Comparison of ENCODE assay signal across 10 mouse cellular contexts in the genomic region with DNA sequence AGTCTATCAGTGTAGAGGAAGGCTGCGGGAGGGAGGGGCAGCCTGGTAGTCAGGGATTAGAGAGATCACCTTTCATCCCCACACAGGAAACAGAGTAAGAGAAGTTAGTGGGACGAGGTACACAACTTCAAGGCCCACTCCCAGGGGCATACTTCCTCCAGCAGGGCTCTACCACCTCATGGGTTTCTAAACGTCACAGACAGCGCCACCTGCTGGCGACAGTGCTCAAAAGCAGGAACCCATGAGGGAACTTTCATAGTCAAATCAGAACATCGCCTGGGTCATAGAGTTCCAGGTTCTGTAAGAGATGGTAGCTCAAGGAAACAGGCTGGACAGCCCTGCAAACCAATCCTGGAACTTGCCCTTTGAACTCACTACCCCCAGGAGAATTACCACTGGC. TPM values are rescaled to one million over a fixed set of nuclear protein-coding genes. Genes with fewer than 3 reads are reported as not detected.
DNase-seq lines count a peak whose midpoint lies in the region; ATAC-seq and TF ChIP-seq lines count a peak whose summit lies in the region.
"Had no signal": no experiment of that assay in that cellular context is flagged by ENCODE, and none has a peak within 500 bp of the region (broad histone marks: within the 10 kb centered on the region; RNA-seq: fewer than 3 reads in every experiment).

No protein-coding gene starts in this region.

- H3K79me3 ChIP-seq in C2C12 (ENCODE audit: low read depth): no peaks in the 10 kb centered on the region

- TF ChIP-seq CTCF in C2C12 (IDR thresholded peaks at IDR 0.05; ENCODE audit: control insufficient read depth, insufficient read depth, insufficient read length): peak; percentile 21

- intact Hi-C loops in gastrocnemius, postnatal 14 days (cut with DNase I; ENCODE audit: low total_unique reads): no loop called here

- H3K4me2 ChIP-seq in hindbrain, embryonic 11.5 days (replicated peaks; ENCODE audit: low read depth, low read length): no peak overlapping the region
- no peak overlapping the region for H3K4me2 ChIP-seq in hindbrain, embryonic 12.5 days (replicated peaks)

- no peak overlapping the region for H3K4me3 ChIP-seq in hindbrain, embryonic 11.5 days (ENCODE audit: low read depth, low read length)
- H3K4me3 ChIP-seq in hindbrain, embryonic 12.5 days: no peak overlapping the region
- H3K4me3 ChIP-seq in C2C12 (ENCODE audit: insufficient read depth, poor library complexity, severe bottlenecking): no peak overlapping the region

- H3K27me3 ChIP-seq in hindbrain, embryonic 11.5 days (ENCODE audit: control insufficient read depth, insufficient read depth, low read length): no peaks in the 10 kb centered on the region
- no peaks in the 10 kb centered on the region for H3K27me3 ChIP-seq in hindbrain, embryonic 12.5 days
- no peaks in the 10 kb centered on the region for H3K27me3 ChIP-seq in C2C12 (ENCODE audit: control insufficient read depth, insufficient read depth, insufficient read length)

- H3K36me3 ChIP-seq in hindbrain, embryonic 11.5 days (ENCODE audit: control insufficient read depth, insufficient read depth, low read length): no peaks in the 10 kb centered on the region
- no peaks in the 10 kb centered on the region for H3K36me3 ChIP-seq in hindbrain, embryonic 12.5 days
- H3K36me3 ChIP-seq in C2C12 (ENCODE audit: control insufficient read depth, insufficient read depth): no peaks in the 10 kb centered on the region

- no peak overlapping the region for H3K27ac ChIP-seq in hindbrain, embryonic 11.5 days (ENCODE audit: low read depth, low read length)
- no peak overlapping the region for H3K27ac ChIP-seq in hindbrain, embryonic 12.5 days

- H3K9ac ChIP-seq in hindbrain, embryonic 11.5 days (ENCODE audit: low read depth, low read length): no peak overlapping the region
- H3K9ac ChIP-seq in hindbrain, embryonic 12.5 days: no peak overlapping the region

- DNase-seq in hindbrain, embryonic 11.5 days (ENCODE audit: low spot score): peak; percentile 50
- DNase-seq in adipocyte (ENCODE audit: low spot score): peak; percentile 30
- DNase-seq in kidney, postnatal 36 days: peak; percentile 27 to 76
- peak; percentile 18 to 21 for DNase-seq in thymus, postnatal 36 days
- DNase-seq in urinary bladder, adult 18-20 months (ENCODE audit: low spot score in 2 of 2): no peak
- no peak for DNase-seq in gastrocnemius, postnatal 14 days

- no peak overlapping the region for H3ac ChIP-seq in C2C12 (ENCODE audit: control insufficient read depth, insufficient read length, low read depth)

- no peaks in the 10 kb centered on the region for H3K79me2 ChIP-seq in C2C12 (ENCODE audit: control insufficient read depth, insufficient read depth)

- WGBS in hindbrain, embryonic 11.5 days: 55% methylated on average over 6 of the region's 6 CpGs
- 52% methylated on average over 6 of the region's 6 CpGs for WGBS in hindbrain, embryonic 12.5 days

- H3K9me3 ChIP-seq in hindbrain, embryonic 11.5 days (ENCODE audit: control insufficient read depth, low read length): no peaks in the 10 kb centered on the region
- H3K9me3 ChIP-seq in hindbrain, embryonic 12.5 days (replicated peaks): no peaks in the 10 kb centered on the region

- no peak for ATAC-seq in hindbrain, embryonic 11.5 days (ENCODE audit: low FRiP score)
- ATAC-seq in hindbrain, embryonic 12.5 days (ENCODE audit: low FRiP score): no peak

- H3K4me1 ChIP-seq in hindbrain, embryonic 11.5 days (replicated peaks; ENCODE audit: control insufficient read depth, insufficient read depth, low read length): no peaks in the 10 kb centered on the region
- H3K4me1 ChIP-seq in hindbrain, embryonic 12.5 days: no peaks in the 10 kb centered on the region

TF ChIP-seq in C2C12, 6 proteins besides CTCF, POLR2A, EP300 and RAD21:
- TF ChIP-seq MYOG (IDR thresholded peaks at IDR 0.05; ENCODE audit: control insufficient read depth, extremely low read depth, insufficient read length) (no peak), FOSL1 (IDR thresholded peaks at IDR 0.05; ENCODE audit: insufficient read depth, low read length, poor library complexity, severe bottlenecking) (no peak), MYOD1 (IDR thresholded peaks at IDR 0.05; ENCODE audit: control insufficient read depth, insufficient read length, low read depth) (no peak)

RNA-seq across cellular contexts. Expression of gene Uts2, which starts 6.7 kb away (rescaled TPM):
- polyA plus RNA-seq in hindbrain, embryonic 11.5 days (2014; fragmentation: Nextera tagmentation; extraction: Ambion mirVana): not detected in 2 replicates
- not detected in 2 replicates for polyA plus RNA-seq in hindbrain, embryonic 12.5 days (2016; fragmentation: Nextera tagmentation; extraction: Ambion mirVana)
- polyA plus RNA-seq in C2C12 (2012; fragmentation: generic; extraction: Trizol): not detected
- not detected for total RNA-seq in gastrocnemius, postnatal 14 days (2021)
- total RNA-seq: layer of hippocampus, postnatal 25 days; neutrophil, adult 5-6 weeks had no signal

RNA-seq across cellular contexts. Expression of gene Per3, which starts 54.3 kb away (rescaled TPM):
- 4.5 and 5.2 TPM in 2 replicates for polyA plus RNA-seq in hindbrain, embryonic 11.5 days (2014; fragmentation: Nextera tagmentation; extraction: Ambion mirVana)
- 5.6 and 6.0 TPM in 2 replicates for polyA plus RNA-seq in hindbrain, embryonic 12.5 days (2016; fragmentation: Nextera tagmentation; extraction: Ambion mirVana)
- 1.6 TPM for polyA plus RNA-seq in C2C12 (2012; fragmentation: generic; extraction: Trizol)
- 1 to 10 TPM; 8.2 to 8.8 TPM for total RNA-seq in gastrocnemius, postnatal 14 days (2021)

Comparison
In these comparisons a context has a peak if more than half of its experiments do, and no peak if none do; other contexts are left out.
1. DNase-seq: peak in hindbrain, embryonic 11.5 days (single experiment), adipocyte (single experiment), kidney, postnatal 36 days (2 of 2) and thymus, postnatal 36 days (2 of 2); none in urinary bladder, adult 18-20 months (0 of 2) and gastrocnemius, postnatal 14 days (single experiment).